ENCODE assay signal across 19 mouse cellular contexts in genomic region chr5:66712801-66713200, GRCm38 (mm10). TPM values are rescaled to one million over a fixed set of nuclear protein-coding genes. Genes with fewer than 3 reads are reported as not detected.
A peak's percentile ranks its signal among the peaks of the same experiment; 100 is the strongest.
DNase-seq lines count a peak whose midpoint lies in the region; ATAC-seq and TF ChIP-seq lines count a peak whose summit lies in the region.
"Had no signal": no experiment of that assay in that cellular context is flagged by ENCODE, and none has a peak within 500 bp of the region (broad histone marks: within the 10 kb centered on the region; RNA-seq: fewer than 3 reads in every experiment).

No protein-coding gene starts in this region.

- no peak overlapping the region for H3K9ac ChIP-seq in heart, embryonic 12.5 days
- H3K9ac ChIP-seq in lung, postnatal 0 days (replicated peaks; ENCODE audit: low read depth), result no peak overlapping the region
- H3K9ac ChIP-seq: liver, embryonic 12.5 days; midbrain, embryonic 15.5 days had no signal

- no peaks in the 10 kb centered on the region for H3K36me3 ChIP-seq in heart, embryonic 12.5 days
- no peaks in the 10 kb centered on the region for H3K36me3 ChIP-seq in embryonic facial prominence, embryonic 10.5 days (replicated peaks)
- no peaks in the 10 kb centered on the region for H3K36me3 ChIP-seq in lung, postnatal 0 days (ENCODE audit: insufficient read depth, low read length)
- H3K36me3 ChIP-seq in kidney, adult 2 months (ENCODE audit: control insufficient read depth, insufficient read depth, low read length), result no peaks in the 10 kb centered on the region
- H3K36me3 ChIP-seq: liver, embryonic 12.5 days; midbrain, embryonic 15.5 days had no signal

- no peak overlapping the region for H3K27ac ChIP-seq in heart, embryonic 12.5 days (ENCODE audit: poor library complexity, severe bottlenecking)
- peak overlapping the region; percentile 69 for H3K27ac ChIP-seq in embryonic facial prominence, embryonic 10.5 days (replicated peaks)
- H3K27ac ChIP-seq in lung, postnatal 0 days (ENCODE audit: low read length), result peak overlapping the region; percentile 86
- H3K27ac ChIP-seq in kidney, adult 2 months (ENCODE audit: insufficient read depth, low read depth, low read length), result no peak overlapping the region
- H3K27ac ChIP-seq: hindbrain, postnatal 0 days; left cerebral cortex, adult 2 months; liver, embryonic 12.5 days; midbrain, embryonic 15.5 days had no signal

- 37% methylated on average over 6 of the region's 6 CpGs for WGBS in heart, embryonic 12.5 days
- WGBS in embryonic facial prominence, embryonic 10.5 days, result 69% methylated on average over 6 of the region's 6 CpGs
- WGBS in lung, postnatal 0 days, result 28% methylated on average over 6 of the region's 6 CpGs
- WGBS in kidney, adult 2 months, result 78% methylated on average over 6 of the region's 6 CpGs

- no peak for ATAC-seq in heart, embryonic 12.5 days (ENCODE audit: insufficient number of reproducible peaks, low FRiP score)
- ATAC-seq in lung, postnatal 0 days, result peak; percentile 90
- ATAC-seq: forebrain, embryonic 16.5 days; hindbrain, postnatal 0 days; liver, embryonic 12.5 days; midbrain, embryonic 15.5 days had no signal

- peaks cover 76% of the 10 kb centered on the region for H3K27me3 ChIP-seq in heart, embryonic 12.5 days (replicated peaks)
- 0 out of 2 replicates have a peak, but pooled peaks cover 5% of the 10 kb centered on the region for H3K27me3 ChIP-seq in embryonic facial prominence, embryonic 10.5 days (replicated peaks; ENCODE audit: low read depth, poor library complexity, severe bottlenecking)
- H3K27me3 ChIP-seq in lung, postnatal 0 days (replicated peaks; ENCODE audit: insufficient read depth, low read length), result no peaks in the 10 kb centered on the region
- H3K27me3 ChIP-seq in kidney, adult 2 months (replicated peaks; ENCODE audit: control insufficient read depth, insufficient read depth, low read length), result no peaks in the 10 kb centered on the region

- peak; percentile 89 for DNase-seq in heart, adult 11 months
- DNase-seq in embryonic facial prominence, embryonic 10.5 days (ENCODE audit: low spot score), result no peak
- DNase-seq in heart, postnatal 14 days, result peak; percentile 14 to 20
- DNase-seq in lung, postnatal 0 days (ENCODE audit: low spot score), result peak; percentile 88
- no peak for DNase-seq in kidney, adult 8-10 months
- DNase-seq in kidney, adult 2 months, result no peak
- no peak for DNase-seq in kidney, postnatal 4 days
- DNase-seq: adrenal gland, postnatal 10 days; cerebellum, adult 11-12 months; cerebellum, postnatal 36 days; kidney, adult 9 months had no signal

- no peak overlapping the region for H3K4me2 ChIP-seq in heart, embryonic 12.5 days
- H3K4me2 ChIP-seq in lung, postnatal 0 days (replicated peaks; ENCODE audit: low read depth, low read length), result no peak overlapping the region; the same call in 1 of the 2 replicates
- H3K4me2 ChIP-seq: liver, embryonic 12.5 days; midbrain, embryonic 15.5 days had no signal

- no peak for TF ChIP-seq CTCF in lung, postnatal 0 days (IDR thresholded peaks at IDR 0.05)
- no peak for TF ChIP-seq CTCF in kidney, adult 2 months (conservative IDR thresholded peaks at IDR 0.05; ENCODE audit: insufficient read depth, insufficient read length, low read depth, low read length)

- peaks cover 19% of the 10 kb centered on the region for H3K4me1 ChIP-seq in heart, embryonic 12.5 days (replicated peaks)
- peaks cover 22% of the 10 kb centered on the region for H3K4me1 ChIP-seq in embryonic facial prominence, embryonic 10.5 days
- H3K4me1 ChIP-seq in lung, postnatal 0 days (ENCODE audit: insufficient read depth, low read depth, low read length), result peaks cover 6% of the 10 kb centered on the region; the same call in 1 of the 2 replicates
- no peaks in the 10 kb centered on the region for H3K4me1 ChIP-seq in kidney, adult 2 months (ENCODE audit: control insufficient read depth, insufficient read depth, low read length)
- H3K4me1 ChIP-seq: liver, embryonic 12.5 days; midbrain, embryonic 15.5 days had no signal

- intact Hi-C loops in heart, postnatal 14 days (cut with DNase I), result loop anchor here (5.0 kb wide), 1 partner anchor 34 kb away; the partner anchor contains the start of gene Limch1

- H3K4me3 ChIP-seq in heart, embryonic 12.5 days, result no peak overlapping the region
- H3K4me3 ChIP-seq in embryonic facial prominence, embryonic 10.5 days, result no peak overlapping the region
- no peak overlapping the region for H3K4me3 ChIP-seq in lung, postnatal 0 days (ENCODE audit: low read depth, low read length)
- no peak overlapping the region for H3K4me3 ChIP-seq in kidney, adult 2 months (ENCODE audit: insufficient read depth, low read depth, low read length)
- H3K4me3 ChIP-seq: erythroblast, embryonic 14.5 days; left cerebral cortex, adult 2 months; liver, embryonic 12.5 days; midbrain, embryonic 15.5 days had no signal

- 0 out of 2 replicates have a peak, but pooled peaks cover 4% of the 10 kb centered on the region for H3K9me3 ChIP-seq in heart, embryonic 12.5 days (replicated peaks)
- H3K9me3 ChIP-seq in embryonic facial prominence, embryonic 10.5 days, result no peaks in the 10 kb centered on the region
- no peaks in the 10 kb centered on the region for H3K9me3 ChIP-seq in lung, postnatal 0 days (ENCODE audit: low read length)
- H3K9me3 ChIP-seq: liver, embryonic 12.5 days; midbrain, embryonic 15.5 days had no signal

- peak; percentile 80 for TF ChIP-seq EP300 in lung, postnatal 0 days (IDR thresholded peaks at IDR 0.05)

- TF ChIP-seq POLR2A in kidney, adult 2 months (IDR thresholded peaks at IDR 0.05; ENCODE audit: low read depth, low read length), result no peak

RNA-seq across cellular contexts. Expression of gene Limch1, which starts 32.8 kb away (rescaled TPM):
- 25.0 and 29.1 TPM in 2 replicates for polyA plus RNA-seq in heart, embryonic 12.5 days (2016; fragmentation: Nextera tagmentation; extraction: Ambion mirVana)
- 47.1 and 50.8 TPM in 2 replicates for polyA plus RNA-seq in embryonic facial prominence, embryonic 10.5 days (2016; fragmentation: Nextera tagmentation; extraction: Ambion mirVana)
- 100 to 1,000 TPM; 189 to 196 TPM for total RNA-seq in heart, postnatal 14 days (2021)
- polyA plus RNA-seq in lung, postnatal 0 days (2015; fragmentation: Nextera tagmentation; extraction: Ambion mirVana), result 368 and 398 TPM in 2 replicates
- polyA plus RNA-seq in kidney, adult 2 months (2012; rRNA removed), result 21.5 and 27.0 TPM in 2 replicates
- total RNA-seq: megakaryocyte progenitor cell, adult 5-6 weeks had no signal
- polyA plus RNA-seq: erythroblast, embryonic 14.5 days had no signal

RNA-seq across cellular contexts. Expression of gene Uchl1, which starts 36.9 kb away (rescaled TPM):
- polyA plus RNA-seq in heart, embryonic 12.5 days (2016; fragmentation: Nextera tagmentation; extraction: Ambion mirVana), result 128 and 129 TPM in 2 replicates
- polyA plus RNA-seq in embryonic facial prominence, embryonic 10.5 days (2016; fragmentation: Nextera tagmentation; extraction: Ambion mirVana), result 128 and 137 TPM in 2 replicates
- 10 to 100 TPM; 13.8 to 14.1 TPM for total RNA-seq in heart, postnatal 14 days (2021)
- 18.3 and 18.8 TPM in 2 replicates for polyA plus RNA-seq in lung, postnatal 0 days (2015; fragmentation: Nextera tagmentation; extraction: Ambion mirVana)
- 12.1 and 16.8 TPM in 2 replicates for polyA plus RNA-seq in kidney, adult 2 months (2012; rRNA removed)
- polyA plus RNA-seq: erythroblast, embryonic 14.5 days had no signal

Comparison
In these comparisons a context has a peak if more than half of its experiments do, and no peak if none do; other contexts are left out.
1. DNase-seq: peak in heart, adult 11 months (single experiment), heart, postnatal 14 days (2 of 2) and lung, postnatal 0 days (single experiment); none in embryonic facial prominence, embryonic 10.5 days (single experiment), kidney, adult 8-10 months (0 of 2), kidney, adult 2 months (single experiment) and kidney, postnatal 4 days (0 of 2).
2. H3K27ac ChIP-seq: peak in embryonic facial prominence, embryonic 10.5 days (single experiment) and lung, postnatal 0 days (single experiment); none in heart, embryonic 12.5 days (single experiment) and kidney, adult 2 months (single experiment).